In genomic region chrX:12090151-12090870, GRCm38 (mm10) we compare ENCODE assay signal across 8 mouse cellular contexts.
DNase-seq lines count a peak whose midpoint lies in the region; ATAC-seq and TF ChIP-seq lines count a peak whose summit lies in the region.

No protein-coding gene starts in this region.

- H3K4me2 ChIP-seq in forebrain, embryonic 15.5 days (replicated peaks) = peak overlapping the region; percentile 86
- peak overlapping the region; percentile 85 for H3K4me2 ChIP-seq in lung, embryonic 16.5 days (ENCODE audit: low read depth, low read length)

- H3K4me3 ChIP-seq in forebrain, embryonic 15.5 days = peak overlapping the region; percentile 48
- no peak overlapping the region for H3K4me3 ChIP-seq in kidney, adult 2 months (ENCODE audit: insufficient read depth, low read depth, low read length)
- peak overlapping the region; percentile 59 for H3K4me3 ChIP-seq in lung, embryonic 16.5 days (ENCODE audit: low read length)
- peak overlapping the region; percentile 88 for H3K4me3 ChIP-seq in thymus, adult 2 months (ENCODE audit: control insufficient read depth, insufficient read depth, low read length)

- no peaks in the 10 kb centered on the region for H3K9me3 ChIP-seq in forebrain, embryonic 15.5 days
- no peaks in the 10 kb centered on the region; the same call in 1 of the 2 replicates for H3K9me3 ChIP-seq in lung, embryonic 16.5 days (ENCODE audit: control insufficient read depth, low read length)

- H3K4me1 ChIP-seq in forebrain, embryonic 15.5 days = peaks cover 46% of the 10 kb centered on the region
- H3K4me1 ChIP-seq in kidney, adult 2 months (ENCODE audit: control insufficient read depth, insufficient read depth, low read length) = peaks cover 9% of the 10 kb centered on the region
- H3K4me1 ChIP-seq in lung, embryonic 16.5 days (replicated peaks; ENCODE audit: control insufficient read depth, insufficient read depth, low read length) = peaks cover 28% of the 10 kb centered on the region
- H3K4me1 ChIP-seq in thymus, adult 2 months (replicated peaks; ENCODE audit: control insufficient read depth, insufficient read depth, low read length) = peaks cover 25% of the 10 kb centered on the region

- WGBS in forebrain, embryonic 15.5 days = 4% methylated on average over 37 of the region's 37 CpGs
- 8% methylated on average over 37 of the region's 37 CpGs for WGBS in kidney, adult 2 months
- WGBS in lung, embryonic 16.5 days = 7% methylated on average over 37 of the region's 37 CpGs
- 14% methylated on average over 37 of the region's 37 CpGs for WGBS in thymus, adult 2 months

- no peak for TF ChIP-seq POLR2A in kidney, adult 2 months (IDR thresholded peaks at IDR 0.05; ENCODE audit: low read depth, low read length)
- no peak for TF ChIP-seq POLR2A in thymus, adult 2 months (IDR thresholded peaks at IDR 0.05; ENCODE audit: control insufficient read depth, extremely low read depth, insufficient read depth, low read length, poor library complexity)

- peak; percentile 37 to 40 for DNase-seq in lung, adult 18-20 months
- no peak for DNase-seq in lung, postnatal 14 days
- DNase-seq in adrenal gland, adult 2 months = peak; percentile 78
- DNase-seq in kidney, adult 2 months = peak; percentile 86
- DNase-seq in thymus, adult 2 months = peak; percentile 12
- DNase-seq in right cerebral cortex, postnatal 36 days (ENCODE audit: low spot score in 2 of 2) = no peak

- H3K9ac ChIP-seq in forebrain, embryonic 15.5 days (replicated peaks) = peak overlapping the region; percentile 58
- peak overlapping the region; percentile 75 for H3K9ac ChIP-seq in lung, embryonic 16.5 days (ENCODE audit: low read length)

- no peaks in the 10 kb centered on the region for H3K36me3 ChIP-seq in forebrain, embryonic 15.5 days
- no peaks in the 10 kb centered on the region for H3K36me3 ChIP-seq in kidney, adult 2 months (ENCODE audit: control insufficient read depth, insufficient read depth, low read length)
- H3K36me3 ChIP-seq in lung, embryonic 16.5 days (ENCODE audit: control insufficient read depth, insufficient read depth, low read length) = no peaks in the 10 kb centered on the region
- H3K36me3 ChIP-seq in thymus, adult 2 months (ENCODE audit: control insufficient read depth, insufficient read depth, low read length) = no peaks in the 10 kb centered on the region

- peak overlapping the region; percentile 98 for H3K27ac ChIP-seq in forebrain, embryonic 15.5 days (replicated peaks)
- peak overlapping the region; percentile 93 for H3K27ac ChIP-seq in kidney, adult 2 months (ENCODE audit: insufficient read depth, low read depth, low read length)
- peak overlapping the region; percentile 95 for H3K27ac ChIP-seq in lung, embryonic 16.5 days (ENCODE audit: low read length)
- H3K27ac ChIP-seq in thymus, adult 2 months (ENCODE audit: control insufficient read depth, insufficient read depth, low read length) = no peak overlapping the region

- peaks cover 18% of the 10 kb centered on the region for H3K27me3 ChIP-seq in forebrain, embryonic 15.5 days
- H3K27me3 ChIP-seq in kidney, adult 2 months (replicated peaks; ENCODE audit: control insufficient read depth, insufficient read depth, low read length) = no peaks in the 10 kb centered on the region
- H3K27me3 ChIP-seq in lung, embryonic 16.5 days (ENCODE audit: control insufficient read depth, insufficient read depth, low read depth, low read length) = peaks cover 65% of the 10 kb centered on the region
- H3K27me3 ChIP-seq in thymus, adult 2 months (ENCODE audit: control insufficient read depth, insufficient read depth, low read length) = no peaks in the 10 kb centered on the region

- ATAC-seq in forebrain, embryonic 15.5 days (replicated peaks) = peak; percentile 5; the same call in 1 of the 2 replicates
- ATAC-seq in lung, embryonic 16.5 days (ENCODE audit: low read depth) = peak; percentile 11

- no peak for TF ChIP-seq CTCF in kidney, adult 2 months (conservative IDR thresholded peaks at IDR 0.05; ENCODE audit: insufficient read depth, insufficient read length, low read depth, low read length)
- TF ChIP-seq CTCF in thymus, adult 2 months (IDR thresholded peaks at IDR 0.05; ENCODE audit: borderline replicate concordance, control insufficient read depth, extremely low read depth, insufficient read depth, low read length, poor library complexity) = no peak

Comparison
In these comparisons a context has a peak if more than half of its experiments do, and no peak if none do; other contexts are left out.
1. DNase-seq: peak in lung, adult 18-20 months (2 of 2), adrenal gland, adult 2 months (single experiment), kidney, adult 2 months (single experiment) and thymus, adult 2 months (single experiment); none in lung, postnatal 14 days (single experiment) and right cerebral cortex, postnatal 36 days (0 of 2).